Mouse (Mus musculus) erythroblast, embryonic 14.5 days (primary cell): ENCODE results near the gene Dcakd. TPM values are rescaled to one million over a fixed set of nuclear protein-coding genes. Genes with fewer than 3 reads are reported as not detected.
A peak's percentile ranks its signal among the peaks of the same experiment; 100 is the strongest.

Source experiments
- H3K27me3 ChIP-seq: 2 replicates; pipeline ENCODE4 v1.6.1; 2012; ENCODE audit warnings: inconsistent platforms; ENCODE audit not compliant: control insufficient read depth
- H3K36me3 ChIP-seq: 2 replicates; pipeline ENCODE4 v1.6.1; 2012; ENCODE audit warnings: mild to moderate bottlenecking, inconsistent platforms; ENCODE audit not compliant: control insufficient read depth
- H3K4me1 ChIP-seq: 2 replicates; pipeline ENCODE4 v1.6.1; 2012; ENCODE audit warnings: inconsistent platforms; ENCODE audit not compliant: control insufficient read depth
- H3K4me3 ChIP-seq: replicated peaks from 2 replicates; pipeline ENCODE3; 2012; ENCODE audit warnings: moderate library complexity, mild to moderate bottlenecking, inconsistent platforms
- H3K9me3 ChIP-seq: 2 replicates; pipeline ENCODE4 v1.6.1; 2012; ENCODE audit warnings: low read length, inconsistent platforms, mixed read lengths; ENCODE audit not compliant: control insufficient read depth
- GATA1 ChIP-seq: IDR thresholded peaks from 2 replicates; pipeline ENCODE4 v1.6.1; 2012; ENCODE audit warnings: low read length, inconsistent platforms, mixed read lengths
- TAL1 ChIP-seq: IDR thresholded peaks from 3 replicates; pipeline ENCODE4 v1.6.1; 2012; ENCODE audit warnings: low read length, inconsistent platforms, mixed read lengths
- polyA plus RNA-seq: library from polyadenylated mRNA; stranded (reverse); fragments of >175 nt; gene quantifications from 2 replicates; pipeline ENCODE4 v1.2.3, GENCODE M21; 2012

Dcakd gene
- polyA plus RNA-seq, 1 experiment, result 2.1 TPM

DNA sequence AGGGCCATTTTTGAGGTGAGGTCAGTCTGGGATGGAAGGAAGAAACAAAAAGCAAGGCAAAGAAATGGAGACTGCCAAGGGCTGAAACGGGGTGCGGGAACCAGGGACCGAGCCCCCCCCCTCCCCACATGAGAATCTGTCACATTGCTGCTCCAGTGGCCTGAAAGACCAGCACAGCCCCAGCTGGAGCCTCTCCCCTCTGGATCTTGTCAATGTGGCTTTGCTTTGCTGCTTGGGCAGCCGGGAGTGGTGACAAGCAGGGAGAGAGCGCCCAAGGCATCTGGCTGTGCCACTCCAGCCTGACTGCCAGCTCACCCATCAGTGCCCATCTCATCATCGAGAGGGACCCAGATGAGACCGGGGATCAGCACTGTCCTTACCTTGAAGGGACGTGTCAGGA lies 70.4 kb downstream of the Dcakd start:
- Histone ChIP-seq H3K27me3 (peaks cover 58% of the 10 kb centered on the region), H3K9me3 (peaks cover 4% of the 10 kb centered on the region), H3K4me1 (no peaks in the 10 kb centered on the region), H3K4me3 (no peak overlapping the region), H3K36me3 (no peaks in the 10 kb centered on the region)
- TF ChIP-seq GATA1, result no peak
- no peak for TF ChIP-seq TAL1

DNA sequence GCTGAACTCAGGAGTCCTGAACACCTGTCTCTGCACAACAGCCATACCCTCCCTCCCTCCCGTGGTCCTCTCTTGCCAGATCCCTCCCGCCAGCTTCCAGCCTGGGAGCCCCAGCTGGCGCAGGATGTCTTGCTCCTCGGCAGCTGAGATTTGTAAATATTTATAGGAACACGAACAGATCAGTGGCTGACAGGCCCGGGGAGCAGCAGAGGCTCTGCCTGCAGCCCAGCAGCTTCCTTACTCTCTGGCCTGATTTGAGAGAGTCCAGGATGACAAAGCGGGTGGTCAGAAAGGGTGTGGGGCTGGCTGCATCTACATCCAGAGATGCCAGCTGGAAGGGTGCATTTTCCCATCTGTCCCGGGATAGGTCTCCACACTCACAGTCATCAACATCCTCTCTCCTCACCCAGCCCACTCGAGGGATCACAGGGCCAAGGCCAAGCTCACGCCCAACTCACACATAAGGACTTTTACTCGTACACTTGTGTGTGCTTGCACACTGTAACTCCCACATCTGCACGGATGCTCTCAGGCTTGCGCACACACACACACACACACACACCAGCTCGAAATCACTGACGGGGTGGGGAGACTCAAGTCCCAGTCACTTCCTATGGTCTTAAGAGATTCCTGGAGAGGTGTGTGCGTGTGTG lies 71.0 kb downstream of the Dcakd start:
- Histone ChIP-seq H3K4me3 (no peak overlapping the region), H3K27me3 (peaks cover 60% of the 10 kb centered on the region), H3K9me3 (peaks cover 4% of the 10 kb centered on the region), H3K36me3 (no peaks in the 10 kb centered on the region), H3K4me1 (no peaks in the 10 kb centered on the region)
- TF ChIP-seq GATA1, result no peak
- no peak for TF ChIP-seq TAL1

DNA sequence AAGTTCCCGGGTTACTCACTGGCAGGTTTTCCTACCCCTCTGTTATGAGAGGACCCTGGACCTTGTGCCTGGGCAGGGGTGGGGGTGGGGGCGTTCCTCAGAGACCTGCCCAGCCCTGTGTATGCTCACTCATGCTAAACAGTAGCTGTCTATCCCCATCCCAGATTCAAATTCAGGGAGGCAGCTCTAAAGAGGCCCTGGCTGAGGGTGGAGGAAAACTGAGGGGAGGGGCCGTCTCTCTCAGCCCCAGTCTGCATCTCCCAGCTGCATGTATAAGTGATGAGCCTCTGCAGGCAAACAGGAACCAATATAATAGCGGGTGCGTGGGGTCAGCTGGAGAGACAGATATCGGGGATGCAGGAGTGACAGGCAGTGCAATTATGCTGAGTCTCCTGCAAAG lies 75.2 kb downstream of the Dcakd start:
- H3K4me3 ChIP-seq, result no peak overlapping the region
- TF ChIP-seq GATA1, result no peak
- no peak for TF ChIP-seq TAL1
- peaks cover 90% of the 10 kb centered on the region for H3K27me3 ChIP-seq
- peaks cover 12% of the 10 kb centered on the region for H3K9me3 ChIP-seq
- peaks cover 7% of the 10 kb centered on the region for H3K4me1 ChIP-seq
- H3K36me3 ChIP-seq, result no peaks in the 10 kb centered on the region

DNA sequence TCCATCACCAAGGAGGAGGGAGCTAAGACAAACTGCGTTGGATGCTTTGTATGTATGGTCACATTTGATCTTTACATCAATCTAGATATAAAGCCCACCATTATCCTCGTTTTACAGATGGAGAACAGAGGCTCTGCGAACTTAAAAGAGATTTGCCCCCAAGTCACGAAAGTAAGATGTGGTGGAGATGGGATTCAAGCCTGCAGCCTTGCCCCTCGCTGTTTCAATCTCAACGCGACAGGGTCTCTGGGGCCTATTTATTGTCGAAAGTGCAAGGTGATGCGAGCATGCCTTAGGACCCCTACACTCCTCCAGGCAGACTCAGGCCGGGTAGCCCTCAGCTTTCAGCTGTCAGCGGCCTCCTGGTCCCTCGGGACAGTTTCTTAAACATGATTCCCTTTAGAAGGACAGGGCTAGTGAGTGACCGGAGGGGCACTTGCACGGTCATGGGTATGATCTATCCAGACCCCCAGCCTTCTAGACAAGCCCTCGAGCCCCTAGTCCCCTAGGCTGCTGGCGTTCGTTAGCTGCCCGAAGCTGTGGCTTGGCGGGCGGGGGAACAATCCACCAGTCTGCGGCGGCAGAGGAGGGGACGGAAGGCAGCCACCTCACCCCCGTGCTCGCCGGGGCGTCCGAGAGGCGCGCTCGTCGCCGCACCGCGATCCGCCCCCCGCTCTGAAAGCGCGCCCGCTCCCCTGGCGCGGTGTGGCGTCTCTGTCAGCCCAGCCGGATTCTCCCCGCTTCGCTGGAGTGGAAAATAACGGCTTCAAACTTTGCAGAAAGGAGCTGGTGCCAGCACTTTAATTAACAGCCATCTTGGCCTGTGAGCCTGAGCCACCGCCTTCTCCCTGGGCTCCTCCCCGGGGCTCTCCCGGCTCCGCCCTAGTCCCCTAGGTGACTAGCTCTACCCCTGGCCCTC lies 79.8 kb downstream of the Dcakd start:
- Histone ChIP-seq H3K36me3 (no peaks in the 10 kb centered on the region), H3K4me3 (peak overlapping the region; percentile 33), H3K9me3 (peaks cover 24% of the 10 kb centered on the region), H3K4me1 (peaks cover 29% of the 10 kb centered on the region), H3K27me3 (peaks cover 100% of the 10 kb centered on the region)
- TF ChIP-seq GATA1 (no peak), TAL1 (no peak)

DNA sequence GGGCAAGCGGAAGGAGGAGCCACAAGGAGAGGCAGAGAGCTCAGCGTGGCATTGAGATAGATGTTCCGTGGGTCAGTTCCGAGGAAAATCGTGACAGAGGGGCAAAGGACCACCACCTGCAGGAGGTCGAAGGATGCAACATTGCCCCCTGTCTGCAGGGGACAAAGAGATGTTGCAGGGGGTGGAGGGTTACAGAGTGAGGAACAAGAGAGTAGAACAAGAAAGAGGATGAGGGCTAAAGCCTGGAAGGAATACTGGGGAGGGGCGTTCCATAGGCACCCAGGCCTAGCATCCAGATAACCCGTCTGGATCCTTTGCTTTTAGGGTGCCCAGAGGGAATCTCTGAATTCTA lies 81.2 kb downstream of the Dcakd start:
- H3K9me3 ChIP-seq, result peaks cover 24% of the 10 kb centered on the region
- peak overlapping the region; percentile 32 for H3K4me3 ChIP-seq
- TF ChIP-seq GATA1 (no peak), TAL1 (no peak)
- H3K4me1 ChIP-seq, result peaks cover 29% of the 10 kb centered on the region
- no peaks in the 10 kb centered on the region for H3K36me3 ChIP-seq
- H3K27me3 ChIP-seq, result peaks cover 98% of the 10 kb centered on the region

DNA sequence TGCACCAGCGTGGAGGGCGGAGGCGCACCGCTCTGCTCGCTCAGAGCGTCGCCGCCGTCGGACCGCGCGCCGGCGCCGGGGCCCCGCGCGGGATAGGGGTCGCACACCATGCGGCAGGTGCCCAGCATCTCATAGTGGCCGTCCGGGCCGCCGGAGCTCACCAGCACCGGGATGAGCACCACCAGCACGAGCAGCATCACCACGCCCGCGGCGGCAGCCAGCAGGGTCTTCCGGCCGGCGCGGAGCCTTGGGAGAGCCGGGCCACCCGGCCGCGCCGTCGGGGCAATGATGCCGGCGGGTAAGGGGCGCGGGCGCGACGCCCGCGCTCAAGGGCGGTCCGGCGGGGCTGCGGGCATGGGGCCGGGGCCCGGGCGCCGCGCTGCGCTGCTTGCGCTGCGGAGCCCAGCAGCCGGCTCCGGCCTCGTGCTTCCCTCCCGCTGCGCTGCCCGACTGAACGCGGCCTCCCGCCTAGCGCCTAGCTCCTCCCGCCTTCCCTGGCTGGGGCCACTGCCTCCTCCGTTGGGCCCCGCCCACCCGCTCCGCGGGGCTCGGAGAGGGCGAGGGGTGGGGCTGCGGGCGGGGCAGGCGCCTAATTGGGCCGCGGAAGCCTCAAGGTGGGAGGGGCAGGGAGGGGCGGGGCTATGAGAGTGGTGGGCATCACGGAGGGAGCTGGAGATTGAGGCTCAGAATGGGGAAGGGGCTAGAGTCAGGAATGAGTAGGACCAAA lies 81.7 kb downstream of the Dcakd start, which contains the start of gene C1ql1:
Gene C1ql1 (minus strand): TSS at position 424 of the 727 bp plus-strand sequence.
- Histone ChIP-seq H3K4me3 (peak within 1 kb of the TSS; percentile 32), H3K9me3 (peaks cover 24% of the 10 kb centered on the region), H3K27me3 (peaks cover 95% of the 10 kb centered on the region), H3K4me1 (peaks cover 34% of the 10 kb centered on the region), H3K36me3 (no peaks in the 10 kb centered on the region)
- TF ChIP-seq GATA1, result no peak
- TF ChIP-seq TAL1, result no peak

DNA sequence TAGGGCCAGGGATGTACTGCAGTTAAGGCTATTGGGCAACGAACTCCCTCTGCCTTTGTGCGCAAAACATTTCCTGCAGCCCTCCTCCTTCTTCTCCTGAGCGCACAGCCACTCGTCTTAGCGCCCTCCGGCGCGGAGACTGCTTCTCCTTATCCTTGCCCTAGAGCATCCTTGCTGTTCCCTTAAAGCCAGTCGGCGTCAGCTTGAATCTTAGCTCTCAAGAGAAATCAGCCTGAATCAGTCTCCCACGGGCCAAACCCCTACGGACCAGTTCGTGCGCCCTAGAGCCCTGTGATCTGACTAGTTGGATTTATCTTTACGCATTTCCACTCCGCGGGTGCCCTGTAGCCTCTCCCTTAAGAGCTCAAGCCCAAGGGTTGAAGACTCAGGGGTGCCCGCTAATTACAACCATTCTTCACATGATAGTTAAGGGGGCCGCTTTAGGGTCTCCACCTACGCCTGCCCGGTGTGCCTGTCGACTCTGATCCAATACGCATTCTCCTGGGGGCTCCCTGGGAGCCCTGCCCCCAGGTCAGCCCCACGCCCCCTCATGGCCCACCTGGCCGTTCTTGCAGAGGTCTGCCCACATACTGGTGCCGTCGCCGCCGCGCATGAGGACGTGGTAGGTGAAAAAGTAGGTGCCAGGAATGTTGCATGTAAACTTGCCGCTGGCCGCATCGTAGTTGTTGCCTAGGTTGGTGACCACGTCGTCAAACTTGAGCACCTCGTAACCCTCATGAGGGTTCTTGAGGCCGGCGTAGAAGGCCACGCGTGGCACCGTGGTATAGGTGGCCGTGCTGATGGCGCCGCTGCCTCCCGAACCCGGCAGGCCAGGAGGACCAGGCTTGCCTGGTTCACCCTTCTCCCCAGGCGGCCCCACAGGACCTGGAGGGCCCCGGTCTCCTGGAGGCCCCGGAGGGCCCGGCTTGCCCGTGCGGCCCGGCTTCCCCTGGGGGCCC lies 82.5 kb downstream of the Dcakd start:
- H3K4me3 ChIP-seq, result no peak overlapping the region
- TF ChIP-seq GATA1 (no peak), TAL1 (no peak)
- peaks cover 40% of the 10 kb centered on the region for H3K4me1 ChIP-seq
- H3K36me3 ChIP-seq, result no peaks in the 10 kb centered on the region
- peaks cover 95% of the 10 kb centered on the region for H3K27me3 ChIP-seq
- peaks cover 24% of the 10 kb centered on the region for H3K9me3 ChIP-seq

Other genes with a start within 250 kb of the Dcakd start
- gene Gjc1, start 208.6 kb downstream of the Dcakd start, polyA plus RNA-seq, result not detected in 2 replicates
- gene Higd1b, start 192.5 kb downstream of the Dcakd start, polyA plus RNA-seq, result not detected in 2 replicates
- gene Eftud2, start 147.3 kb downstream of the Dcakd start, polyA plus RNA-seq, result 19.5 and 23.9 TPM in 2 replicates
- gene Ccdc103, start 147.1 kb downstream of the Dcakd start, polyA plus RNA-seq, result 0.26 and 0.36 TPM in 2 replicates
- gene Fam187a, start 143.2 kb downstream of the Dcakd start, polyA plus RNA-seq, result not detected in 2 replicates
- 3.6 TPM in 2 replicates for gene Gfap, start 127.4 kb downstream of the Dcakd start, polyA plus RNA-seq
- gene Kif18b, start 103.2 kb downstream of the Dcakd start, polyA plus RNA-seq, result 13.5 and 14.9 TPM in 2 replicates
- gene C1ql1, start 81.6 kb downstream of the Dcakd start, polyA plus RNA-seq, result not detected in 2 replicates
- 1.5 and 3.6 TPM in 2 replicates for gene Nmt1, start 143 bp downstream of the Dcakd start, polyA plus RNA-seq
- 0.06 and 0.17 TPM in 2 replicates for gene Plcd3, start 73.3 kb upstream of the Dcakd start, polyA plus RNA-seq
- 67.7 and 78.7 TPM in 2 replicates for gene Acbd4, start 73.3 kb upstream of the Dcakd start, polyA plus RNA-seq
- 7.6 and 7.7 TPM in 2 replicates for gene Hexim1, start 87.9 kb upstream of the Dcakd start, polyA plus RNA-seq
- gene Hexim2, start 104.1 kb upstream of the Dcakd start, polyA plus RNA-seq, result 2.5 and 3.4 TPM in 2 replicates
- gene Fmnl1, start 142.8 kb upstream of the Dcakd start, polyA plus RNA-seq, result 0.20 and 0.39 TPM in 2 replicates
- gene 1700023F06Rik, start 180.2 kb upstream of the Dcakd start, polyA plus RNA-seq, result not detected in 2 replicates
- not detected in 2 replicates for gene Spata32, start 190.1 kb upstream of the Dcakd start, polyA plus RNA-seq
- gene Map3k14, start 239.1 kb upstream of the Dcakd start, polyA plus RNA-seq, result 0.01 and 0.04 TPM in 2 replicates